Mouse (Mus musculus): ENCODE data around the gene Cubn. TPM values are rescaled to one million over a fixed set of nuclear protein-coding genes. Genes with fewer than 3 reads are reported as not detected.

Gene Cubn
- total and polyA plus RNA-seq, 2 experiments from 2014 or later: 0.39 to 1.9 TPM

DNA sequence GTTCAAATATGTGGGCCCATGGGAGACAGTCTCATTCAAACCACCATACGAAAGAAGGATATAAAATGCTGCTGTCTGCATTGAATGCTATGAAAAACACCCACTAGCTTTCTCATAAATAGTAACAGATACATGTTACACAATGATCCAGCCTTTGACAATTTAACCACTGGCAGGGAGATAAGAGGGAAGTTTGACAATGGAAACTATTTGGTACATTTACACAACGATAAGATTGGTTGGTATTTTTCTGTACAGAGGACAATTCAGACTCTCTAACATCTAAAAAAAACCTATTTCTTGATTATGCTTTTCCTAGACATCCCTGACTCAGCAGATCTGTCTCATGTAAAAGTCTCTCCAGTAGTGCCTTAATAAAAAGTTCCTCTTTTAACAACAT lies 4.5 kb upstream of the Cubn start:
- ATAC-seq (ENCODE audit: low FRiP score): no peak
- 80% methylated on average over 2 of the region's 2 CpGs for WGBS

DNA sequence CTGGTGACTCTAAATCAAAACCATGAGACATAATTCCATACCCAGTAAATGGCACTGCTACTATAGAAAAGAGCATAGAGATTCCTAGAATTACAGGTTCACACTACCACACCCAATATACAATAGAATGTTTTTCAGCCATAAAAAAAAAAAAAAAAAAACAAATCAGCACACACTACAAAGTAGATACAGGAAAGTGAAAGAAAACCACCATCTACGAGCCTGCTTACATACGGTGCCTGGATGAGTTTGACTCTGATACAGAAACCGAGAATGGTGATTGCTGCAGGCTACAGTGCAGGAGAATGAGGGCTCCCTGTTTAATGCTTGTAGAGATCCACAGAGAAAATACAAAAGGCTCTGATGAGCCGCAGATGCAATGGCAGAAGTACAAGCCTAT lies 1.3 kb upstream of the Cubn start:
- DNase-seq (ENCODE audit: low spot score): no peak
- TF ChIP-seq CTCF (IDR thresholded peaks at IDR 0.05): no peak
- WGBS: 81% methylated on average over 4 of the region's 4 CpGs

More for the DNA sequence above, 4.5 kb upstream of the Cubn start:
- Histone ChIP-seq H3K27me3 (ENCODE audit: insufficient read depth, low read length) (no peaks in the 10 kb centered on the region), H3K4me1 (ENCODE audit: insufficient read depth, low read length) (no peaks in the 10 kb centered on the region; the same call in 1 of the 2 replicates), H3K27ac (ENCODE audit: low read depth, low read length) (no peak overlapping the region), H3K9me3 (ENCODE audit: low read length) (no peaks in the 10 kb centered on the region), H3K9ac (replicated peaks; ENCODE audit: low read length, poor library complexity, severe bottlenecking) (no peak overlapping the region), H3K4me3 (ENCODE audit: low read depth, low read length) (no peak overlapping the region), H3K36me3 (ENCODE audit: insufficient read depth, low read length) (no peaks in the 10 kb centered on the region), H3K4me2 (ENCODE audit: low read depth, low read length, poor library complexity, severe bottlenecking) (no peak overlapping the region)
- DNase-seq (ENCODE audit: low spot score): no peak
- TF ChIP-seq CTCF (IDR thresholded peaks at IDR 0.05): no peak

DNA sequence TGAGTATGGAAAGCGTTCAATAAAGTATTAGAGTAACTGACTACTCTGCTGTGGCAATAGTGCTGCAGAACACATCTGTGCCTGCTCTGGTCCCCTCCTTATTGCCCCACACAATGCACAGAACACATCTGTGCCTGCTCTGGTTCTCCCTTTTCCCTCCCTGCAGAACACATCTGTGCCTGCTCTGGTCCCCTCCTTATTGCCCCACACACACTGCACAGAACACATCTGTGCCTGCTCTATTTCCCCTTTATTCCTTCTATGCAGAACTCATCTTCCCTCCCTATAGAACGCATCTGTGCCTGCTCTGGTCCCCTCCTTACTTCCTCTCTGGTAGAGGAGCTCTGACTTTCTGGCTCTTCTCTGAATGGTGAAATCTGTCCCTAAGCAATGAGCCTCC lies 1.1 kb downstream of the Cubn start:
- Histone ChIP-seq H3K4me3 (ENCODE audit: low read depth, low read length) (no peak overlapping the region), H3K27ac (ENCODE audit: low read depth, low read length) (no peak overlapping the region), H3K9me3 (ENCODE audit: low read length) (no peaks in the 10 kb centered on the region), H3K36me3 (ENCODE audit: insufficient read depth, low read length) (no peaks in the 10 kb centered on the region), H3K27me3 (ENCODE audit: insufficient read depth, low read length) (no peaks in the 10 kb centered on the region), H3K4me1 (ENCODE audit: insufficient read depth, low read length) (no peaks in the 10 kb centered on the region; the same call in 1 of the 2 replicates), H3K4me2 (ENCODE audit: low read depth, low read length, poor library complexity, severe bottlenecking) (no peak overlapping the region), H3K9ac (replicated peaks; ENCODE audit: low read length, poor library complexity, severe bottlenecking) (no peak overlapping the region)
- no peak for DNase-seq (ENCODE audit: low spot score)
- WGBS: 90% methylated on average over 2 of the region's 2 CpGs
- no peak for TF ChIP-seq CTCF (IDR thresholded peaks at IDR 0.05)
- no peak for ATAC-seq (ENCODE audit: low FRiP score)

More for the DNA sequence above, 1.3 kb upstream of the Cubn start:
- Histone ChIP-seq H3K9ac (replicated peaks; ENCODE audit: low read length, poor library complexity, severe bottlenecking) (no peak overlapping the region), H3K27ac (ENCODE audit: low read depth, low read length) (no peak overlapping the region), H3K4me2 (ENCODE audit: low read depth, low read length, poor library complexity, severe bottlenecking) (no peak overlapping the region), H3K9me3 (ENCODE audit: low read length) (no peaks in the 10 kb centered on the region), H3K4me3 (ENCODE audit: low read depth, low read length) (no peak overlapping the region), H3K4me1 (ENCODE audit: insufficient read depth, low read length) (no peaks in the 10 kb centered on the region; the same call in 1 of the 2 replicates), H3K36me3 (ENCODE audit: insufficient read depth, low read length) (no peaks in the 10 kb centered on the region), H3K27me3 (ENCODE audit: insufficient read depth, low read length) (no peaks in the 10 kb centered on the region)
- no peak for ATAC-seq (ENCODE audit: low FRiP score)

DNA sequence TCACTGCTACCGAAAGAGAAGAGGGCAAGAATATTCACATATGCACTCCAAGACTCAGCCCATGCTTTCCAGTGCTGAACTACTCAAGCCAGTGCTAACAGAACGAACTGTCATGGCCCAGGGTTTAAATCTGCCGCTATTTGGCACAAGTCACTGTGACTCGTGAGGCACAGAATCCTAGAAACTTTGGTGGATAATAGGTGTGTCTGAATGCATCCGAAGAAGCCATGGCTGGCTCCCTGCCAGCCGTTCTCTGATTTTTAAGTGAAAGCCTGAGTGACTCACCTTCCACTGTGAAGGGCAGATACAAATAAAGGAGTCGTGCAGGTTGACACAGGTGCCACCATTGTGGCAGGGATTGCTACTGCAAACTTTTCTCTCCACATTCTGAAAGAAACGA lies 5.1 kb downstream of the Cubn start:
- ATAC-seq (ENCODE audit: low FRiP score): no peak
- no peaks in the 10 kb centered on the region for H3K36me3 ChIP-seq (ENCODE audit: insufficient read depth, low read length)
- no peak for TF ChIP-seq CTCF (IDR thresholded peaks at IDR 0.05)
- no peak overlapping the region for H3K9ac ChIP-seq (replicated peaks; ENCODE audit: low read length, poor library complexity, severe bottlenecking)
- WGBS: 76% methylated on average over 8 of the region's 8 CpGs
- H3K4me1 ChIP-seq (ENCODE audit: insufficient read depth, low read length): no peaks in the 10 kb centered on the region
- H3K4me2 ChIP-seq (ENCODE audit: low read depth, low read length, poor library complexity, severe bottlenecking): no peak overlapping the region
- no peak overlapping the region for H3K27ac ChIP-seq (ENCODE audit: low read depth, low read length)
- DNase-seq (ENCODE audit: low spot score): no peak
- no peaks in the 10 kb centered on the region for H3K9me3 ChIP-seq (ENCODE audit: low read length)
- no peak overlapping the region for H3K4me3 ChIP-seq (ENCODE audit: low read depth, low read length)
- H3K27me3 ChIP-seq (ENCODE audit: insufficient read depth, low read length): no peaks in the 10 kb centered on the region

DNA sequence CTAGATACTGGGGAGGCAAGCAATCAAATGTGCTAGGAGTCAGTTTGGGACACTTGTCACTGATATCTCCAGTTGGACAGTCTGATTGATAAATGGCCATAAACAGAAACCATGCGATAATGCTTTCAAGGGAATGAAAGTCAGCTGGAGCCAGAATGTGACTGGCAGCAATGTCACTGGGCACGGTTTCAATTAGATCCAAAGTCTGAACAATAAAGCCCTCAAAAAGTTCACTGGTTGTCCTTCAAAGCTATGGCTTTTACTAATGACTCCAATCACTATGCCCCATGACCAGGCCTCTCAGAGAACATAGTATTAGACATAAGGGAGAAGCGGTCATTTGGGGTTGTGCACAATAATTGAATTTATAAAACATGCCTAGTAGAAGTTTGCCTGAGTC lies 7.0 kb downstream of the Cubn start:
- DNase-seq (ENCODE audit: low spot score): no peak
- WGBS: 88% methylated on average over 3 of the region's 3 CpGs
- H3K27me3 ChIP-seq (ENCODE audit: insufficient read depth, low read length): no peaks in the 10 kb centered on the region
- ATAC-seq (ENCODE audit: low FRiP score): no peak
- no peaks in the 10 kb centered on the region for H3K36me3 ChIP-seq (ENCODE audit: insufficient read depth, low read length)
- no peak overlapping the region for H3K27ac ChIP-seq (ENCODE audit: low read depth, low read length)
- no peak overlapping the region for H3K4me3 ChIP-seq (ENCODE audit: low read depth, low read length)
- no peaks in the 10 kb centered on the region for H3K4me1 ChIP-seq (ENCODE audit: insufficient read depth, low read length)
- no peaks in the 10 kb centered on the region for H3K9me3 ChIP-seq (ENCODE audit: low read length)
- no peak overlapping the region for H3K9ac ChIP-seq (replicated peaks; ENCODE audit: low read length, poor library complexity, severe bottlenecking)
- no peak overlapping the region for H3K4me2 ChIP-seq (ENCODE audit: low read depth, low read length, poor library complexity, severe bottlenecking)
- TF ChIP-seq CTCF (IDR thresholded peaks at IDR 0.05): no peak

DNA sequence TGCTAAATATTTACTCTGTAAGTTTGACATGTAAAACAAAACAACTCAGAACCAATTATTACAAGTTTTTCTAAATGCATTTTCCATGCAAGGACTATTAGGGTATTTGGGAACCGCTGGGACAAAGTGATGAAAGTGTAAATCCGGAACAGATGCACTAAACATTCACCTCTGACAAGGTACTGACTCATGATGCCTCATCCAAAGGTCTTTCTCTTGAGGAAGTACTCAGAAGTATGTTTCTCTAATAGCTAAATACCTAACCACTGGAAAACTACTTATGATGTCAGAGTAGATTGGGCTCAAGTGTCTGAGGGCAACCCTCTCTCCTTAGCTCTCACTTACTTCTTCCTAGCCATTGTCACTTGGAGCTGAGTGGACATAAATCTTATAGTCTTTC lies 10.9 kb downstream of the Cubn start:
- WGBS: 94% methylated on average over 2 of the region's 2 CpGs
- no peak for TF ChIP-seq CTCF (IDR thresholded peaks at IDR 0.05)
- H3K4me2 ChIP-seq (ENCODE audit: low read depth, low read length, poor library complexity, severe bottlenecking): no peak overlapping the region
- H3K27ac ChIP-seq (ENCODE audit: low read depth, low read length): no peak overlapping the region
- no peaks in the 10 kb centered on the region for H3K36me3 ChIP-seq (ENCODE audit: insufficient read depth, low read length)
- no peaks in the 10 kb centered on the region for H3K27me3 ChIP-seq (ENCODE audit: insufficient read depth, low read length)
- no peaks in the 10 kb centered on the region for H3K9me3 ChIP-seq (ENCODE audit: low read length)
- no peak overlapping the region for H3K4me3 ChIP-seq (ENCODE audit: low read depth, low read length)
- no peaks in the 10 kb centered on the region for H3K4me1 ChIP-seq (ENCODE audit: insufficient read depth, low read length)
- no peak overlapping the region for H3K9ac ChIP-seq (replicated peaks; ENCODE audit: low read length, poor library complexity, severe bottlenecking)
- DNase-seq (ENCODE audit: low spot score) (no peak), ATAC-seq (ENCODE audit: low FRiP score) (no peak)

Data from midbrain, postnatal 0 days (tissue).